Mouse (Mus musculus) cerebellum, adult 11 months (tissue): Measurements from ENCODE around the gene Sbno2.

ENCODE experiments used
- DNase-seq: peaks from one replicate; pipeline ENCODE4 v3.0.0; 2022

Gene Sbno2

DNA sequence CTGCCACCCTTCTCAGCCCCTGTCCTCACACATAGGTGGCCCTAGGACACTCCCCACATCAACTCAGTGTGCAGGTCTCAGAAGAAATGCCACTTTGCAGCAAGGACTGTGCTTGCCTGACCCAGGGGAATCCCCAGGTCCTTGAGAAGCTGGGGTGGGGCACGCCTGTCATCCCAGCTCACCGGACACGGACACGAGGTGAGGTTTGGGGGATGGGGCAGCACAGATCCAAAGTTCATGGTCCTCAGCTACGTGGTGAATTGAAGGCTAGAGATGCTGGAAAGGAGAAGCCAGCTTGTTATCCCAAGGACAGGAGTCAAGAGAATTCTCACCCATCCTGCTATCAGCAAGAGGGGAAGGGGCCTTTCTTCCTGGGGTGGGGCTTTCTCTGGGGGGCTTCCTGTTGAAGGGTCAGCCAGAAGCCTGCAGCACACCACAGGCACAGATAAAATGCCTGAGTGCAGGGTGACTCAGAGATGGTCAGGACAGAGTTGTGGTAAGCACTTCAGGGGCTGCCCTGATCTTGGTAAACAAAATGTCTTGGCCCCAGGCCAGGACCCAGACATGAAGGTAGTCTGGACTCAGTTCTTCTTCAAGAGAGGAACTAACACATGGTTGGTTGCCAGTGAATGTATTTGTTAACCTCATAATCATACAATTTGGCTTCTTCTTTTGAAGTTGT lies 72.4 kb downstream of the Sbno2 start:
- DNase-seq: no peak

DNA sequence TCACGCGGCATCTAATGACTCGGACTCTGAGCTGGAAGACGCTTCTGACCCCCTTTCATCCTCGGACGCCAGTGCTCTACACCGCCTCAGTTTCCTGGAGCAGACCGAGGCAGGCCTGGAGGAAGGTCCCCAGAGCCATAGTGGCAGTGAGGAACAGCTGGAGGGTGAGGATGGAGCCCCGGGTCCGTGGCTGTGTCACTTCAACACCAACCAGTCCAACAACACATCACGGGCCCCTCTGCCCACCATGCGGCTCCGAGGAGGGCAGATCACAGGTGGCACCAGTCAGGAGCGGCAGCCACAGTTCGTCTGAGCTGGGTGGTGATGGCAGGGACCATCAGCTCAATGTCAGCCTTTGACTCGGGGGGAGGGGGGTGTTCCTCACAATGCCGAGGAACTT lies 74.6 kb downstream of the Sbno2 start:
- no peak for DNase-seq

DNA sequence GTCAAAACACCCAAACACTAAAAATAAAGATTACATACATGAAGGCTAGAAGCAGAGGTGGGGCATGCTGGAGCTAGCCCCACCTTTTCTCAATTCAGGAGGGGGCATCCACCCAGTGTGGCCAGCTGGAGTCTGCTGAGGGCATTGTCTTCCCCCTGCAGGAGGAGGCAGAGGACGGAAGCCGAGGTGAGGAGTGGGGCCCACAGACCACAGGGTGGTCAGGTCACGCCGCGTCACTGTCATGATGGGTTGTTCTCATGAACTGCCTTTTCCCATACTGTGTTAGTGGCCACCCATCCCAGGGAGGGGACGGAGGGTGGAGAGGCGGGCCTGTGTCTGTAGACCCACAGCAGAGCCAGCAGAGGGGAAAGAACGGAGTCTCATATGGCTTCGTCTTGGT lies 75.2 kb downstream of the Sbno2 start:
- DNase-seq: no peak

DNA sequence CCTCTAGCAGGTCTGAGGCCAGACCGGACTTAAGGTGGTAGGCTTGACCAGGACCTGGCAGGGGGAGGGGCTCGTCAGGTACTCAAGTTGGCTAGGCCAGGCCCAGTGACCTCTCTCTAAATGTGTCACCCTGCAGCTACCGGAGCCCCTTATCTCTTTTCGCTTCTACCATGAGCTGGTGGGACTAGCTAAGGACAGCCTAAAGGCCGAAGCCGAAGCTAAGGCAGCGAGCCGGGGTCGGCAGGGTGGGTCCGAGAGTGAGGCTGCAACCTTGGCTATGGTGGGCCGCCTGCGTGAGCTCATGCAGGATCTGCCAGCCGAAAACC lies 76.9 kb downstream of the Sbno2 start:
- DNase-seq: no peak

DNA sequence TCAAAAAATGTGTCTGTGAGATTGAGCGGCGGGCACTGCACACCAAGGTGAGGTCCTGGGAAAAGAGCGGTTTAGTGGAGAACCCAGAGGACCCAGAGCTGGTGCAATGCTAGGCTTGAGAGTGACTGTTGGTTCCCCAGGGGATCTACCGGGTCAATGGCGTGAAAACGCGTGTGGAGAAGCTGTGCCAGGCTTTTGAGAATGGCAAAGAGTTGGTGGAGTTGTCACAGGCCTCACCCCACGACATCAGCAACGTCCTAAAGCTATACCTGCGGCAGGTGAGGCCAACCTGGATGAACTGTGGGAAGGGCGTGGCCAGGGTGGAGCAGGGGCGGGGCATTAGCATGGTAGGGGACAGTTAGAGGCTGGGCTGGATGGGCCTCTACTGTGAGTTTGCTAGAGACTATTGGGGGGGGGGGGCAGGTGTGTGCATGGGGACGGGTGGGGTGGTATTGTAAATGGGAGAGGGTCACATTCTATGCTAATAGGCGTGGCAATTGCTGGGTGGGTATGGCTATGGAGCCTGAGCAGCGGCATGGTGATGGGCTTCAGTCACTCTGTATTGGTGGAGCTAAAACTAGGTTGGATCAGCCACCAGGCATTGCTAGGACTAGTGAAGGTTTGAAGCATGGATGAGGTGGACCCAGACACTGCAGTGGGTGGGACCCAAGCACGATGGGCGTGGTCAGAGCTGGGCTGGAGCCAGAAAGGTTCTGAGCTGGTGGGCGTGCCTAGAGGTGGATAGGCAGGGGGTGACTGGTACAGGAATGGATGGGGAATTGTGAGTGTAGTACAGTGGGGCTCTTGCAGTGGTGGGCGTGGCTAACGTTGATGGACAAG lies 77.5 kb downstream of the Sbno2 start:
- no peak for DNase-seq

DNA sequence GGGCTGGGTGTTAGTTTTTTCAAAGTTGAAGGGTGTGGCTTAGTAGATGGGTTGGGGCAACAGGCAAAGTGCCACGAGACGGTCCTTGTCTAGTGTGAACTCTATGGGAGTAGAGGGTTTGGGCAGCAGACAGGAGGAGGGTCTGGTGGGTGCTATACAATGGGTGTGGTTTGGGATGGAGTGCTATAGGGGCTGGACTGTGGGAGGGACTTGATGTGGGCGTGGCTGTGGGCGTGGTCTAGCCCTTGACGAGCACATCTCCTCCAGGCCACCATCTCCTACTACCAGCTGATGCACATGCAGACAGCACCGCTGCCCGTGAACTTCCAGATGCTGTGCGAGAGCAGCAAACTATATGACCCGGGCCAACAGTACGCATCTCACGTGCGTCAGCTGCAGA lies 79.5 kb downstream of the Sbno2 start:
- no peak for DNase-seq

DNA sequence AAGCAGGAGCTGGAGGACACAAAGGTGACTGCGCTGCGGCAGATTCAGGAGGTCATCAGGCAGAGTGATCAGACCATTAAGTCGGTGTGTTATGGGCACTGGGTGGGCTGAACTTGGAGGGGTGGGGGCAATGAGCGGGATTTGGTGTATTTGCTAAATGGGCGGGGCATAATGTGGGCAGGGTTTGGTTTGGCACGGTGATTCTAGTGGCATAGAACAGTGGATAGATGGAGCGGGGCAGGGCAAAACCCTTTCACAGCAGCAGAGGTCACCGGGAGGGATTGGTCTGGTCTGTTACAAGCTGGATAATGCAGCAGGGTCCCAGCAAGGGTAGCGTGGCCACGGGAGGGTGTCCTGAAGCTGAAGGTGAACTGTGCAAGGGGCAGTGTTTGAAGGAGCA lies 79.9 kb downstream of the Sbno2 start:
- DNase-seq: no peak

DNA sequence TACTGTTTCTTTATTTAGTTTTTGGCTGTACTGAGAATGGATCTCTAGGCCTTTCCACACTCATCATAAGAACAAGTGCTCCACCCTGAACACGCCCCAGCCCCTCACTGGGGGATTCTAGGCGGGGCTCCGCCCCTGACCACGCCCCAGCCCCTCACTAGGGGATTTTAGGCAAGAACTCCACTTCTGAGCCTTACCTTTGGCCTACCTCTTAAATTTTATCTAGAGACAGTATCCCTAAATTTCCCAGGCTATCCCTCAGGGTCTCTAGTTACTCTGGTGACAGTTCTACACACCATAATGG lies 80.4 kb downstream of the Sbno2 start:
- DNase-seq: no peak

DNA sequence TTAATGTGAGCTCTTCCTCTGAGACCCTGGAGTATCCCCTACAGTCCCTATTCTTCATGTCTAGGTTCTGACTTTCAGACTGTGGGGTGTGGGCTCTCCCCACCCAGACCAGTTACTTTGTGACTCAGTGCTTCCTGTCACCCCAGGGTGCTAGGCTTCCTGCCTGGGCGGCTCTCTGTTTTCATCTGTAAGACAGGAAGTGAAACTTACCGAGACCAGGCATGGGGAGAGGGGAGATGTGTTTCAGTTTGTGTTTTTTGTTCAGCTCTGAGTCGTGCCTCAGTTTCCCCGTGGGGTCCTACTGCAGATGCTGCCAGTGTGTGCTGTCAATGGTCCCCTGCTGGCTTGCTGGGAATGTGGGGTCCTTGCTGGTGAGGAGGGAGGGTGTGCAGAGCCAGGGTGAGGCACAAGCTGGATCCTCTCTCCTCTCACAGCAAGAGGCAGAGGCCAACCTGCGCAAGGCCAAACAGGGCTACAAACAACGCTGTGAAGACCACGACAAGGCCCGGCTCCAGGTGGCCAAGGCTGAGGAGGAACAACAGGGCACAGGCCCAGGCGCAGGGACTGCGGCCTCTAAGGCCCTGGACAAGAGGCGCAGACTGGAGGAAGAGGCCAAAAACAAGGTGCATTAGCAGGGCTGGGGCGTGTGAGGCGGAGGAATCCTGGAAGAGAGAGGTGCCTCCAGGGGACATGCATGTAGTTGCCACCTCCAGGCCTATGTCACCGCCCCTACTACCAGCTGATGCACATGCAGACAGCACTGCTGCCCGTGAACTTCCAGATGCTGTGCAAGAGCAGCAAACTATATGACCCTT lies 80.9 kb downstream of the Sbno2 start:
- DNase-seq: no peak

DNA sequence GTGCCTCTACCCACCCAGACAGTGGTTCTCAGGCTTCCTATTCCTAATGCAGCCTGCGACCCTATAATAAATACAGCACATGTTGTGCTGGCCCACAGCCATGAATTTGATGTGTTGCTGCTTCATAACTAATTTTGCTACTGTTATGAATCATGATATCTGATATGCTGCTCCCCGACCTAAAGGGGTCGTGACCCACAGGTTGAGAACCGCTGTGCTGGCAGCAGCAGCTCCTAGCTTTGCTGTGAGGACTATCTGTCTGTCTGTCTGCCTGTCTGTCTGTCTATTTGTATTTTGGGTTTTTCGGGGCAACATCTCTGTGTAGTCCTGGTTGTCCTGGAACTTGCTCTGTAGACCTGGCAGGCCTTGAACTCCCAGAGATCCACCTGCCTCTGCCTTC lies 81.6 kb downstream of the Sbno2 start:
- DNase-seq: no peak

DNA sequence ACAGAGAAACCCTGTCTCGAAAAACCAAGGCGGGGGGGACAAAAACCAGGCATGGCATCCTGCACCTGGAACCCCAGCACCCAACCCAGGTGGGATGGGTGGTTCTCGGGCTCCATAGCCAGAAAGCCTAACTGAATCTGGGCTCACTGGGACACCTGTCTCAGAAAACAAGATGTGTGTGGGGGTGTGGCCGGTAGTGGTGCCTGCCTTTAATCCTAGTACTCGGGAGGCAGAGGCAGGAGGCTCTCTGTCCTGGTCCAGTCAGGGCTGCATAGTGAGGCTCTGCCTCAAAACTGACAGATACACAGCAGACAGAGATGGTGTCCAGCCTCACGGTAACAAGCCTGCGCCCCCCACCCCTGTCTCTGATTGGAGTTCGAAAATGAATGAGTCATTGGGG lies 82.6 kb downstream of the Sbno2 start:
- DNase-seq: no peak

DNA sequence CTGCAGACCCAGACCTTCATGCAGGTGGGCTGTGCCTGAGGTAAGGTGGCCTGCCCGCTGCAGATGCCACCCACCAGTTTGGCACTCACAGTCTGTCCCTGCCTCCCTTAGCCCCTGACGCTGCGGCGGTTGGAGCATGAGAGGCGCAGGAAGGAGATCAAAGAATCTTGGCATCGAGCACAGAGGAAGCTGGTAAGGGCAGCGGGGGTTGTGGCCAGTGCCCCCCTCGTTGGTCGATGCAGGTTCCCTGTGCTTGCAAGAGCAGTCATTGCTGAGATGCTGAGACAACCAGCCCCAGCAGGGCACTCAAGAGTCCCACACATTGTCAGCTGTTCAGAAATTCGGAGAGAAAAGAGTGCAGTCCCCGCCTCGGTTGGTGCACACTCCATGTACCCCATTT lies 83.2 kb downstream of the Sbno2 start:
- no peak for DNase-seq

DNA sequence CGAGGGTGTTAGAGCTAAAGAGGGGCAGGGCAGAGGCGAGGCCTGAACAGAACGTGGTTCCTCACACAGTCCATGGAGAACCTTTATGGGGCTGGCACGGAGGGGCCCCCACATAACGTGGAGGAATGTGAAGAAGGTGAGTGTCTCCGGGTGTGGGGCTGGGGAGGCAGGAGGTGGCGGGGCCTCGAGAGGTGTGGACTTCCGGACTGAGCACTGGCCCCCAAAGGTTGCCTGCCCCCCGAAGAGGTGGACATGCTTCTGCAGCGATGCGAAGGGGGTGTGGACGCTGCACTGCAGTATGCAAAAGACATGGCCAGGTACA lies 84.1 kb downstream of the Sbno2 start:
- no peak for DNase-seq

DNA sequence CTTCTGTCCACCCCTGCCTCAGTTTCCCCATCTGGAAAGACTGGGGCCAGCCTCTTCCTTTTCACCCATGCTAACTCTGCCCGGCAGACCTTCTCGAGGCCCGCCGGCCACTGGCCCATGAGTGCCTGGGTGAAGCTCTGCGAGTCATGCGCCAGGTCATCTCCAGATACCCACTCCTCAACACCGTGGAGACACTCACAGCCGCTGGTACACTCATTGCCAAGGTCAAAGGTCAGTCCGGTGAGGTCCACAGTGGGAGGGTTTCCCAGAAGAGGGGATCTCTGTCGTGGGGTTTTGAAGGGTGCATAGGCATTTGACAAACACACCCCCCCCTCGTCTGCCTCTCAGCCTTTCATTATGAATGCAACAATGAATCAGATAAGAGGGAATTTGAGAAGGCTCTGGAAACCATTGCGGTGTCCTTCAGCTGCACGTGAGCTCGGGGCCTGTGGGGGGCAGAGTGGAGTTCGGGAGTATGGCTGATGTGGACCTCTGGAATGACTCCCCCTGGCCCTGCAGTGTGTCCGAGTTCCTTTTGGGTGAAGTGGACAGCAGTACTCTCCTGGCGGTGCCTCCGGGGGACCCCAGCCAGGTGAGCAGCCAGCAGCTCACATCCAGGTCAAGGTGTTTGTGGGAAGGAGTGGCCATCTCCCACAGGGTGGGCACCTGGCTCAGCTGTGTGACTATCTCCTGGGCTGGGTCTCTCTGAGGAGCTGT lies 84.6 kb downstream of the Sbno2 start:
- no peak for DNase-seq

DNA sequence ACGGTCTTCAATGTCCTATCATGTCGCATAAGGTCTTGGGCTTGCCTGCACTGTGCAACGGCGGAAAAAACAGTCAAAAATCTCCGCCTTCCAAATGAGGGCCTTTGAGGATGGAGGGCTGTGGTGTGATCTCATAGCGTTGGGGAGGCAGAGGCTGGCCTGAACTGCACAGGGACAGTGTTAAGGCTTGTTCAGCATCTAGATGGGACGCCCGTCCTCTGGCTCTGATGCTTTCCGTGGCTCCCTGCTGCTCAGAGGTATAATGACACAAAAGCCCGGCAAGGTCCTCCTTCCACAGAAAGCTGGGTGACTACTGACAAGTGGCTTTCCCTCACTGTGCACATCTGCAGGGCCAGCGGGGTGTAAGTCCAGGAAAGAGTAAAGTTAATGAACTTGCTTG lies 85.2 kb downstream of the Sbno2 start:
- no peak for DNase-seq

DNA sequence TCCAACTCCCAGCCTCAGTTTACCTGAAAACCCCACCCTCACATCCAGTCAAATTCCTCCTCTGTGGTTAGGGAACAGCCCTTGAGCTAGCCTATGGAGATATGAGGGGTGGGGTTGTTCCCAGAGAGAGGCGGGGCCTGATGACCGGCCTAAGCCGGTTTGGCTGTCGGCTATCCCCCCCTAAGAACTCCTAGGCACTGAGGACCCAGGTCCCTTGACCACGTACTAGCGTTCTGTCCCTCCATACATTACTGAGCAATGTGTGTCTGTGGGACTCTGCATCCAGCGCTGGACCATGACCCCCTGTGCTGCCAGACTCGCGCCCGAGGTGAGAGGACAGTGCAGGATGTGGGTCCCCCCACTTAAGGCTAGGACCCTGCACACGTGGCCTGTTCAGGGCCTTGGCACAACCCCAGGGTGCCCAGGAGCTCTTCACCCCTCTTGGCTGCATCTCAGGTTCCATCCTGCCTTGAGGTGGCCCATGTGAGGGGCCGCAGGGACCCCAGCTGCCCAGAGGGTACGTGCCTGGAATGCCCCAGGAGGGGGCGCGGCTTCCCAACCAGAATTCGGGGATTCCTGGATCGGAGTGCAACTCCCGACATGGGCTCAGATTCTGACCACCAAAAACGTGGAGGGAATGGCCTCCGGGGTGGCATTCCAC lies 85.8 kb downstream of the Sbno2 start:
- no peak for DNase-seq

DNA sequence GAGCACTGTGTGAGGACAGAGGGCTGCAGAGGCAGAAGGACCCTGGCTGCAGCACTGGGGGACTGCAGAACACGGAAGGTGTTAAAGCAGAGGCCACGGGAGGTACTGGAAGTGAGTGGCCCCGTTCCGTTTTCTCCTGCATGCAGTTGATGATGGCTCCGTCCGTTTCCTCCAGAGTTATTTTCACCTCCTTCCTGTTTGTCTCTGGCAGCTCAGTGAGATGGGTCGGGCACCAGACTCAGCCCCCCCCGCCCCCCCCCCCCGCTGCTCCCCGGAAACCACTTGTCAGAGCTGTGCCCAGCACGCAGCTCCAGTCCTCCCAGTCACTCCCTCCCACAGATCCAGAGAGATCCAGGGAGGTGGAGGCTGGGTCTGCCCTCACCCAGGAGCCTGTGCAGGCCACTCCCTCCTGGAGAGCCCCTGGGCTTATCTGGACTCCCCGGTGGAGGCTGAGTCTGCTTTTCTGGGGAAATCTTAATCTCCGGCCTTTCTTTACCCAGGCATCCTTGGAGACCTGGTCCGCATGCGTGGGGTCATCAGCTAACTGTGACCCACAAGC lies 86.6 kb downstream of the Sbno2 start:
- DNase-seq: no peak

DNA sequence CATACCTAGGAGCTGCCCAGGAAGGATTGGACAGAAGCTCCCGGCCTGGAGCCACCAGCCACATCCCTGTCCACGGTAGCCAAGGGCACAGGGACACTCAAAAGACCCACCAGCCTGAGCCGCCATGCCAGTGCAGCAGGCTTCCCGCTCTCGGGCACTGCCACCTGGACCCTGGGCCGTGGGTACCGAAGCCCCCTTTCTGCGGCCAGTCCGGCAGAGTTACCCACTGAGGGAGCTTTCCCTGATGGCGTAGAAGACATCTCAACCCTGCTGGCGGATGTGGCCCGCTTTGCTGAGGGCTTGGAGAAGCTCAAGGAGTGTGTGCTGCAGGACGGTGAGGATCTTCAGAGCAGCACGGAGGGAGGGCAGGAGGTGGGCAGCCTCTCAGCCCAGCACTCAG lies 87.6 kb downstream of the Sbno2 start:
- no peak for DNase-seq

DNA sequence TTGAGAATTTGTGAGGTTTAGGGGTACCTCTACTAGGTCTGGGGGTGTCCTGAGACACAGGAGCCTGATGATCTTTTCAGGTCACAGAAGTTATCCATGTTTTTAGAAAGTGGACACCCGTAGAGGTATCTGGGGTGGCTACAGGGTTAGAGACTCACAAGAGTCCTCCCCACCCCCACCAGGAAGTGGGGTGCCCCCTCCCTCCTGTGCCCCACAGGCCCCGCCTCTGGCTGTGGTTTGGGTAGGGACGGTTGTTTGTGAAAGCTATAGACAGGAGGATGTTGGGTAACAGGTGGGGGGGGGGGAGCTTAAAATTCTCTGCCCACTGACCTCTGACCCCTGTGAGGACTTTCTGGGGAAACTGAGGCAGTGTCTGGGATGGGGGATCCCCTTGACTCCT lies 88.0 kb downstream of the Sbno2 start:
- no peak for DNase-seq

DNA sequence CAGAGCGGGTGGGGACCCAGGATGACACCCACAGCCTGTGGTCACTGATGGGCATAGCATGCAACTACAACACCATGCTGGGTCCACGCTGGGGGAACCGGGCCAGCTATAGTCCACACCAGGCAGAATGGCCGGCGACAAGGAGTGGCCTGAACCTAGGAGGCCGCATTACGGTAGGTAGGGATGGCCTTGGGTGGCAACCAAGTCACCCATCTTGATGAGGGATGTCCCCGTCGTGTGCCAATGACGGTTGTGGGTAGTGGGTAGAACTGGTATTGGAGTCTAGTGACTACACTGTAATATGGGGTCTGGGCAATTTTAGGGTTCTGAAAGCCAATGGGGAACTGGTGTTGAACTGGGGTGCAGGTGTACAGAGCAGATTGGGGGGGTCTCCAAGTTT lies 88.4 kb downstream of the Sbno2 start:
- DNase-seq: no peak

DNA sequence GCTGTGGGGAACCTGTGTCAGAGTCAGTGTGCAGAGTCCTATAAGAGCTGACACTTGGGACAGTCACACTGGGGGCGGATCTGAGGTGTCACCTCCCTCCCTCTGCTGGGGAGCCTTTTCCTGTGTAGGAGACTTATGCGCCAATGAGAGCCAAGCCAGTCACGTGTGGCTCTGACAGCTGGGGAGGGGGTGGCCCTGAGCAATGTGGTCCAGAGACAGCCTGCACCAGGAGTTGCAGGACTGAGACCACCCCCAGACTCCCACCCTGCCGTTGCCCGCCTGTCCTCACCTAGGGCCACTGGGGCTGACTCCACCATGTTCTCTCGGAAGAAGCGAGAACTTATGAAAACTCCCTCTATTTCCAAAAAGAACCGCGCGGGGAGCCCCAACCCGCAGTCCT lies 88.9 kb downstream of the Sbno2 start, which contains the start of gene Arhgap45:
TSS of gene Arhgap45 (plus strand) at position 143 of the 400 bp plus-strand sequence.
- DNase-seq: no peak

DNA sequence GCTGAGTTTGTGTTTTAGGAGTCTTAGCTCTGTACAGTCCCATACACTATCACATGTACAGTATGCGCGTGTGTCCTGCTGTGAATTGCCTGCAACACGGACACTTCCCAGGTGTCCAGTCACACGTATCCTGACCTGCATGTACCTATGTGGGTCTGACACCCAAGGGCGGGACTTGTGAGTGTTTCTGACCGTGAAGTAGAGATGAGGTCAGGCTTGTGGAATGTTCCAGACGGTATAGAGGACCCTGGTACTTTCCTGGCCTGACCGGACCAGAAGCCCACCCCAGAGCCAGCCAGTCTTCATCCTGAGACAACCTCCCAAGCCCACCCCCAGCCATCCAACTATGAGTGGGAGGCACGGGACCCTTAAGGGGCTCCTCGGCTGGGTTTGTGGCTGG lies 89.8 kb downstream of the Sbno2 start:
- no peak for DNase-seq
